Comparison of ENCODE assay signal across 8 mouse cellular contexts in the genomic region with DNA sequence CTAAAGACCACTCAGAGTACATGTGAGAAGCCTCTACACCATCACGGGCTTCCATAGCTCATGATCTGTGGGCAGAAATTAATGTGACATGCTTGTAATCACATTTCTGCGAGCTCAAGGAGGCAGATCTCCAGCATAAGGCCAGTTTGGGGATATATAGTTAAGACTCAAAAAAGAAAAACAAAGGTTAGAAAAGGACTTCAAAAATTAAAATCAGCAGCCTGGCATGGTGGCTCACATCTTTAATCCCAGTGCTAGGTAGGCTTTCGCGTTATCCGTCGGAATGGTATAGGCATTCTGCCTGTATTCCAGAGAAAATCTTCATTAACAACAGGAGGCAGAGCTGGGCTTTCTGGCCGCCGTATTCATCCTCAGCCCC. TPM values are rescaled to one million over a fixed set of nuclear protein-coding genes. Genes with fewer than 3 reads are reported as not detected.
DNase-seq lines count a peak whose midpoint lies in the region; ATAC-seq and TF ChIP-seq lines count a peak whose summit lies in the region.

No protein-coding gene starts in this region.

- peaks cover 2% of the 10 kb centered on the region; the same call in 1 of the 2 replicates for H3K4me1 ChIP-seq in lung, embryonic 14.5 days (ENCODE audit: insufficient read depth)
- peaks cover 2% of the 10 kb centered on the region; the same call in 1 of the 2 replicates for H3K4me1 ChIP-seq in embryonic facial prominence, embryonic 14.5 days (ENCODE audit: control insufficient read depth, insufficient read depth, low read length)
- H3K4me1 ChIP-seq in intestine, postnatal 0 days (replicated peaks; ENCODE audit: control insufficient read depth, insufficient read depth, low read length) = no peaks in the 10 kb centered on the region

- H3K36me3 ChIP-seq in lung, embryonic 14.5 days (ENCODE audit: insufficient read depth) = peaks cover 26% of the 10 kb centered on the region
- peaks cover 28% of the 10 kb centered on the region for H3K36me3 ChIP-seq in embryonic facial prominence, embryonic 14.5 days (ENCODE audit: control insufficient read depth, insufficient read depth, low read length)
- peaks cover 6% of the 10 kb centered on the region; the same call in 1 of the 2 replicates for H3K36me3 ChIP-seq in intestine, postnatal 0 days (ENCODE audit: control insufficient read depth, insufficient read depth)
- peaks cover 12% of the 10 kb centered on the region for H3K36me3 ChIP-seq in myocyte (ENCODE audit: control insufficient read depth, insufficient read depth)

- H3K4me2 ChIP-seq in lung, embryonic 14.5 days = peak overlapping the region; percentile 71
- peak overlapping the region; percentile 80 for H3K4me2 ChIP-seq in embryonic facial prominence, embryonic 14.5 days (ENCODE audit: low read depth, low read length)
- H3K4me2 ChIP-seq in intestine, postnatal 0 days (replicated peaks; ENCODE audit: low read depth) = peak overlapping the region; percentile 70
- H3K4me2 ChIP-seq in myocyte (ENCODE audit: low read depth) = peak overlapping the region; percentile 89

- peak overlapping the region; percentile 97; the same call in 1 of the 2 replicates for H3K27ac ChIP-seq in lung, embryonic 14.5 days (ENCODE audit: low read depth)
- peak overlapping the region; percentile 97 for H3K27ac ChIP-seq in embryonic facial prominence, embryonic 14.5 days (replicated peaks; ENCODE audit: low read depth, low read length)
- H3K27ac ChIP-seq in intestine, postnatal 0 days (ENCODE audit: low read depth, low read length) = peak overlapping the region; percentile 93

- no peak for TF ChIP-seq POLR2A in myocyte (IDR thresholded peaks at IDR 0.05; ENCODE audit: insufficient read length, low read depth)

- peak overlapping the region; percentile 94 for H3K4me3 ChIP-seq in lung, embryonic 14.5 days (ENCODE audit: low read depth, low read length)
- peak overlapping the region; percentile 80 for H3K4me3 ChIP-seq in embryonic facial prominence, embryonic 14.5 days (ENCODE audit: low read depth, low read length)
- H3K4me3 ChIP-seq in intestine, postnatal 0 days (ENCODE audit: low read depth, low read length) = peak overlapping the region; percentile 91
- H3K4me3 ChIP-seq in myocyte = peak overlapping the region; percentile 61

- ATAC-seq in lung, embryonic 14.5 days (ENCODE audit: insufficient read depth) = peak; percentile 4; the same call in 1 of the 2 replicates
- ATAC-seq in embryonic facial prominence, embryonic 14.5 days (ENCODE audit: low read depth) = no peak
- ATAC-seq in intestine, postnatal 0 days = no peak

- peaks cover 32% of the 10 kb centered on the region for H3K79me2 ChIP-seq in myocyte (ENCODE audit: control insufficient read depth, insufficient read depth)

- DNase-seq in lung, embryonic 14.5 days = no peak
- no peak for DNase-seq in lung, postnatal 25 days (ENCODE audit: low spot score)
- DNase-seq in embryonic facial prominence, embryonic 14.5 days (ENCODE audit: low spot score) = no peak
- DNase-seq in left cerebral cortex, postnatal 4 days = no peak
- DNase-seq in left cerebral cortex, postnatal 36 days (ENCODE audit: low spot score in 2 of 2) = no peak
- no peak for DNase-seq in gastrocnemius, adult 18-20 months (ENCODE audit: low spot score)

- H3K9me3 ChIP-seq in lung, embryonic 14.5 days (ENCODE audit: low read depth, low read length) = no peaks in the 10 kb centered on the region
- H3K9me3 ChIP-seq in embryonic facial prominence, embryonic 14.5 days (ENCODE audit: control insufficient read depth, low read length) = no peaks in the 10 kb centered on the region
- no peaks in the 10 kb centered on the region for H3K9me3 ChIP-seq in intestine, postnatal 0 days (ENCODE audit: control insufficient read depth)

- no peaks in the 10 kb centered on the region for H3K27me3 ChIP-seq in lung, embryonic 14.5 days (ENCODE audit: insufficient read depth, low read length)
- H3K27me3 ChIP-seq in embryonic facial prominence, embryonic 14.5 days (replicated peaks; ENCODE audit: control insufficient read depth, insufficient read depth, low read length) = no peaks in the 10 kb centered on the region
- no peaks in the 10 kb centered on the region for H3K27me3 ChIP-seq in intestine, postnatal 0 days (replicated peaks; ENCODE audit: control insufficient read depth, insufficient read depth, low read length)
- H3K27me3 ChIP-seq in myocyte (ENCODE audit: control insufficient read depth, insufficient read depth, insufficient read length) = no peaks in the 10 kb centered on the region

- intact Hi-C loops in left cerebral cortex, postnatal 4 days (cut with DNase I) = no loop called here
- intact Hi-C loops in left cerebral cortex, postnatal 36 days (cut with DNase I) = no loop called here

- peak overlapping the region; percentile 97 for H3K9ac ChIP-seq in lung, embryonic 14.5 days
- peak overlapping the region; percentile 96 for H3K9ac ChIP-seq in embryonic facial prominence, embryonic 14.5 days (ENCODE audit: low read depth, low read length)
- peak overlapping the region; percentile 89 for H3K9ac ChIP-seq in intestine, postnatal 0 days (ENCODE audit: low read depth, low read length)

- 6% methylated on average over 8 of the region's 8 CpGs for WGBS in lung, embryonic 14.5 days
- WGBS in embryonic facial prominence, embryonic 14.5 days = 7% methylated on average over 8 of the region's 8 CpGs
- 5% methylated on average over 8 of the region's 8 CpGs for WGBS in intestine, postnatal 0 days

- TF ChIP-seq CTCF in lung, embryonic 14.5 days (IDR thresholded peaks at IDR 0.05; ENCODE audit: low read depth) = no peak
- TF ChIP-seq CTCF in intestine, postnatal 0 days (IDR thresholded peaks at IDR 0.05; ENCODE audit: low read depth) = no peak

- peak overlapping the region; percentile 74 for H3ac ChIP-seq in myocyte (ENCODE audit: control insufficient read depth, insufficient read length)

TF ChIP-seq in myocyte, 11 proteins besides CTCF, POLR2A, EP300 and RAD21 (continues in another document):
- TF ChIP-seq MAX (IDR thresholded peaks at IDR 0.05; ENCODE audit: low read depth) (no peak), MYOD1 (IDR thresholded peaks at IDR 0.05; ENCODE audit: control insufficient read depth in 1 of 3, insufficient read length in 2 of 3, low read depth in 2 of 3) (no peak), E2F4 (IDR thresholded peaks at IDR 0.05; ENCODE audit: insufficient read depth) (no peak), TCF12 (IDR thresholded peaks at IDR 0.05; ENCODE audit: insufficient read depth, poor library complexity, severe bottlenecking) (no peak), MYOG (IDR thresholded peaks at IDR 0.05; ENCODE audit: control insufficient read depth in 1 of 3, insufficient read depth in 1 of 3, insufficient read length in 2 of 3, low read depth in 2 of 3) (no peak), REST (IDR thresholded peaks at IDR 0.05; ENCODE audit: insufficient read depth, insufficient read length) (no peak), CEBPB (IDR thresholded peaks at IDR 0.05; ENCODE audit: insufficient read depth, poor library complexity, severe bottlenecking) (no peak), USF1 (IDR thresholded peaks at IDR 0.05; ENCODE audit: low read depth) (no peak), TCF3 (IDR thresholded peaks at IDR 0.05; ENCODE audit: insufficient read length, low read depth) (no peak)

RNA-seq across cellular contexts. Expression of gene Ankle2, which starts 0.4 kb away (rescaled TPM):
- 35.5 and 39.8 TPM in 2 replicates for polyA plus RNA-seq in lung, embryonic 14.5 days (2014; fragmentation: Nextera tagmentation; extraction: Ambion mirVana)
- 26.5 and 29.1 TPM in 2 replicates for polyA plus RNA-seq in embryonic facial prominence, embryonic 14.5 days (2014; fragmentation: Nextera tagmentation; extraction: Ambion mirVana)
- 8.7 and 9.5 TPM in 2 replicates for polyA plus RNA-seq in intestine, postnatal 0 days (2015; fragmentation: Nextera tagmentation; extraction: Ambion mirVana)
- 12.0 TPM for polyA plus RNA-seq in myocyte (2012; fragmentation: generic; extraction: Trizol)
- 10 to 100 TPM; 34.2 to 38.6 TPM for total RNA-seq in left cerebral cortex, postnatal 4 days (2021)
- 10 to 100 TPM; 37.1 to 37.2 TPM for total RNA-seq in left cerebral cortex, postnatal 36 days (2021)
- 10 to 100 TPM; 29.7 to 30.3 TPM for total RNA-seq in gastrocnemius, adult 18-20 months (2021)

RNA-seq across cellular contexts. Expression of gene Pgam5, which starts 39.3 kb away (rescaled TPM):
- polyA plus RNA-seq in lung, embryonic 14.5 days (2014; fragmentation: Nextera tagmentation; extraction: Ambion mirVana) = 72.9 and 74.0 TPM in 2 replicates
- polyA plus RNA-seq in embryonic facial prominence, embryonic 14.5 days (2014; fragmentation: Nextera tagmentation; extraction: Ambion mirVana) = 57.5 and 68.9 TPM in 2 replicates
- 25.5 and 26.4 TPM in 2 replicates for polyA plus RNA-seq in intestine, postnatal 0 days (2015; fragmentation: Nextera tagmentation; extraction: Ambion mirVana)
- polyA plus RNA-seq in myocyte (2012; fragmentation: generic; extraction: Trizol) = 35.4 TPM
- 10 to 100 TPM; 66.5 to 66.9 TPM for total RNA-seq in left cerebral cortex, postnatal 4 days (2021)
- 10 to 100 TPM; 61.0 to 68.1 TPM for total RNA-seq in left cerebral cortex, postnatal 36 days (2021)
- 10 to 100 TPM; 28.2 to 30.2 TPM for total RNA-seq in gastrocnemius, adult 18-20 months (2021)

RNA-seq across cellular contexts. Expression of gene Golga3, which starts 53.9 kb away (rescaled TPM):
- polyA plus RNA-seq in lung, embryonic 14.5 days (2014; fragmentation: Nextera tagmentation; extraction: Ambion mirVana) = 26.6 and 28.3 TPM in 2 replicates
- polyA plus RNA-seq in embryonic facial prominence, embryonic 14.5 days (2014; fragmentation: Nextera tagmentation; extraction: Ambion mirVana) = 30.1 and 31.5 TPM in 2 replicates
- 8.1 and 9.1 TPM in 2 replicates for polyA plus RNA-seq in intestine, postnatal 0 days (2015; fragmentation: Nextera tagmentation; extraction: Ambion mirVana)
- polyA plus RNA-seq in myocyte (2012; fragmentation: generic; extraction: Trizol) = 15.3 TPM
- 10 to 100 TPM; 50.4 to 52.3 TPM for total RNA-seq in left cerebral cortex, postnatal 4 days (2021)
- total RNA-seq in left cerebral cortex, postnatal 36 days (2021) = 10 to 100 TPM; 42.0 to 46.7 TPM
- 10 to 100 TPM; 39.6 to 46.1 TPM for total RNA-seq in gastrocnemius, adult 18-20 months (2021)

RNA-seq across cellular contexts. Expression of gene Pxmp2, which starts 55.6 kb away (rescaled TPM):
- 8.5 and 9.4 TPM in 2 replicates for polyA plus RNA-seq in lung, embryonic 14.5 days (2014; fragmentation: Nextera tagmentation; extraction: Ambion mirVana)
- 5.2 and 6.7 TPM in 2 replicates for polyA plus RNA-seq in embryonic facial prominence, embryonic 14.5 days (2014; fragmentation: Nextera tagmentation; extraction: Ambion mirVana)
- polyA plus RNA-seq in intestine, postnatal 0 days (2015; fragmentation: Nextera tagmentation; extraction: Ambion mirVana) = 5.8 and 6.3 TPM in 2 replicates
- polyA plus RNA-seq in myocyte (2012; fragmentation: generic; extraction: Trizol) = 4.0 TPM
- 1 to 10 TPM; 5.9 to 7.0 TPM for total RNA-seq in left cerebral cortex, postnatal 4 days (2021)
- total RNA-seq in left cerebral cortex, postnatal 36 days (2021) = 1 to 10 TPM; 6.9 to 8.5 TPM
- total RNA-seq in gastrocnemius, adult 18-20 months (2021) = 10 to 100 TPM; 50.2 to 53.2 TPM

RNA-seq across cellular contexts. Expression of gene Pole, which starts 55.7 kb away (rescaled TPM):
- 43.9 and 44.9 TPM in 2 replicates for polyA plus RNA-seq in lung, embryonic 14.5 days (2014; fragmentation: Nextera tagmentation; extraction: Ambion mirVana)
- polyA plus RNA-seq in embryonic facial prominence, embryonic 14.5 days (2014; fragmentation: Nextera tagmentation; extraction: Ambion mirVana) = 20.5 and 24.5 TPM in 2 replicates
- 4.7 and 5.1 TPM in 2 replicates for polyA plus RNA-seq in intestine, postnatal 0 days (2015; fragmentation: Nextera tagmentation; extraction: Ambion mirVana)
- 5.4 TPM for polyA plus RNA-seq in myocyte (2012; fragmentation: generic; extraction: Trizol)
- 1 to 10 TPM; 8.0 to 9.1 TPM for total RNA-seq in left cerebral cortex, postnatal 4 days (2021)
- total RNA-seq in left cerebral cortex, postnatal 36 days (2021) = 1 to 10 TPM; 1.0 to 1.5 TPM
- 1 to 10 TPM; 1.4 to 1.6 TPM for total RNA-seq in gastrocnemius, adult 18-20 months (2021)
